Mouse (Mus musculus): ENCODE data around the gene Sirt1.

The Sirt1 gene

GRCm38 (mm10) chr10:63327091-63327490 lies 54.4 kb downstream of the Sirt1 start:
- no peaks in the 10 kb centered on the region for H3K9me3 ChIP-seq (ENCODE audit: low read length)
- TF ChIP-seq NANOG (IDR thresholded peaks at IDR 0.05; ENCODE audit: borderline replicate concordance, low read length) (no peak), POU5F1 (IDR thresholded peaks at IDR 0.05; ENCODE audit: borderline replicate concordance, low read length) (no peak), CTCF (conservative IDR thresholded peaks at IDR 0.05; ENCODE audit: low read length) (no peak)
- H3K36me3 ChIP-seq (ENCODE audit: insufficient read depth, low read length): peaks cover 98% of the 10 kb centered on the region
- H3K27me3 ChIP-seq (ENCODE audit: insufficient read depth, low read length): no peaks in the 10 kb centered on the region
- no peak overlapping the region for H3K4me3 ChIP-seq (replicated peaks; ENCODE audit: low read length)
- H3K4me1 ChIP-seq (replicated peaks; ENCODE audit: low read depth, low read length): 0 out of 2 replicates have a peak, but pooled peaks cover 2% of the 10 kb centered on the region

GRCm38 (mm10) chr10:63313726-63314125 lies 67.8 kb downstream of the Sirt1 start:
- H3K4me3 ChIP-seq (replicated peaks; ENCODE audit: low read length): no peak overlapping the region
- peaks cover 12% of the 10 kb centered on the region for H3K4me1 ChIP-seq (replicated peaks; ENCODE audit: low read depth, low read length)
- no peaks in the 10 kb centered on the region for H3K9me3 ChIP-seq (ENCODE audit: low read length)
- H3K27me3 ChIP-seq (ENCODE audit: insufficient read depth, low read length): no peaks in the 10 kb centered on the region
- no peak for TF ChIP-seq NANOG (IDR thresholded peaks at IDR 0.05; ENCODE audit: borderline replicate concordance, low read length)
- H3K36me3 ChIP-seq (ENCODE audit: insufficient read depth, low read length): peaks cover 89% of the 10 kb centered on the region

- TF ChIP-seq NANOG (IDR thresholded peaks at IDR 0.05; ENCODE audit: borderline replicate concordance, low read length): no peak
- TF ChIP-seq POU5F1 (IDR thresholded peaks at IDR 0.05; ENCODE audit: borderline replicate concordance, low read length): no peak
- peak; percentile 98 for TF ChIP-seq CTCF (conservative IDR thresholded peaks at IDR 0.05; ENCODE audit: low read length)
- H3K9me3 ChIP-seq (ENCODE audit: low read length): no peaks in the 10 kb centered on the region
- no peaks in the 10 kb centered on the region for H3K27me3 ChIP-seq (ENCODE audit: insufficient read depth, low read length)
- H3K4me1 ChIP-seq (replicated peaks; ENCODE audit: low read depth, low read length): no peaks in the 10 kb centered on the region
- H3K4me3 ChIP-seq (replicated peaks; ENCODE audit: low read length): no peak overlapping the region
- H3K36me3 ChIP-seq (ENCODE audit: insufficient read depth, low read length): peaks cover 86% of the 10 kb centered on the region
Measured at GRCm38 (mm10) chr10:63308582-63309366, 72.7 kb downstream of the Sirt1 start.

- no peak for TF ChIP-seq CTCF (conservative IDR thresholded peaks at IDR 0.05; ENCODE audit: low read length)
- no peak for TF ChIP-seq NANOG (IDR thresholded peaks at IDR 0.05; ENCODE audit: borderline replicate concordance, low read length)
- no peak for TF ChIP-seq POU5F1 (IDR thresholded peaks at IDR 0.05; ENCODE audit: borderline replicate concordance, low read length)
- no peaks in the 10 kb centered on the region for H3K9me3 ChIP-seq (ENCODE audit: low read length)
- no peaks in the 10 kb centered on the region for H3K27me3 ChIP-seq (ENCODE audit: insufficient read depth, low read length)
- peaks cover 96% of the 10 kb centered on the region for H3K36me3 ChIP-seq (ENCODE audit: insufficient read depth, low read length)
- H3K4me1 ChIP-seq (replicated peaks; ENCODE audit: low read depth, low read length): peaks cover 16% of the 10 kb centered on the region
- no peak overlapping the region for H3K4me3 ChIP-seq (replicated peaks; ENCODE audit: low read length)
Measured at GRCm38 (mm10) chr10:63302356-63302755, 79.1 kb downstream of the Sirt1 start.

- Histone ChIP-seq H3K4me3 (replicated peaks; ENCODE audit: low read length) (no peak overlapping the region), H3K27me3 (ENCODE audit: insufficient read depth, low read length) (no peaks in the 10 kb centered on the region), H3K9me3 (ENCODE audit: low read length) (no peaks in the 10 kb centered on the region), H3K36me3 (ENCODE audit: insufficient read depth, low read length) (peaks cover 95% of the 10 kb centered on the region), H3K4me1 (replicated peaks; ENCODE audit: low read depth, low read length) (peaks cover 44% of the 10 kb centered on the region)
- no peak for TF ChIP-seq NANOG (IDR thresholded peaks at IDR 0.05; ENCODE audit: borderline replicate concordance, low read length)
- no peak for TF ChIP-seq CTCF (conservative IDR thresholded peaks at IDR 0.05; ENCODE audit: low read length)
- no peak for TF ChIP-seq POU5F1 (IDR thresholded peaks at IDR 0.05; ENCODE audit: borderline replicate concordance, low read length)
Measured at GRCm38 (mm10) chr10:63282846-63283245, 98.7 kb downstream of the Sirt1 start.

GRCm38 (mm10) chr10:63282417-63282816 lies 99.1 kb downstream of the Sirt1 start:
- TF ChIP-seq NANOG (IDR thresholded peaks at IDR 0.05; ENCODE audit: borderline replicate concordance, low read length) (no peak), CTCF (conservative IDR thresholded peaks at IDR 0.05; ENCODE audit: low read length) (no peak), POU5F1 (IDR thresholded peaks at IDR 0.05; ENCODE audit: borderline replicate concordance, low read length) (no peak)
- Histone ChIP-seq H3K27me3 (ENCODE audit: insufficient read depth, low read length) (no peaks in the 10 kb centered on the region), H3K36me3 (ENCODE audit: insufficient read depth, low read length) (peaks cover 95% of the 10 kb centered on the region), H3K4me3 (replicated peaks; ENCODE audit: low read length) (no peak overlapping the region), H3K4me1 (replicated peaks; ENCODE audit: low read depth, low read length) (peaks cover 44% of the 10 kb centered on the region), H3K9me3 (ENCODE audit: low read length) (no peaks in the 10 kb centered on the region)

- Histone ChIP-seq H3K27me3 (ENCODE audit: insufficient read depth, low read length) (no peaks in the 10 kb centered on the region), H3K4me1 (replicated peaks; ENCODE audit: low read depth, low read length) (peaks cover 40% of the 10 kb centered on the region), H3K36me3 (ENCODE audit: insufficient read depth, low read length) (peaks cover 96% of the 10 kb centered on the region), H3K4me3 (replicated peaks; ENCODE audit: low read length) (no peak overlapping the region), H3K9me3 (ENCODE audit: low read length) (no peaks in the 10 kb centered on the region)
- TF ChIP-seq CTCF (conservative IDR thresholded peaks at IDR 0.05; ENCODE audit: low read length): no peak
- TF ChIP-seq POU5F1 (IDR thresholded peaks at IDR 0.05; ENCODE audit: borderline replicate concordance, low read length): no peak
- TF ChIP-seq NANOG (IDR thresholded peaks at IDR 0.05; ENCODE audit: borderline replicate concordance, low read length): no peak
Measured at GRCm38 (mm10) chr10:63279851-63280250, 101.7 kb downstream of the Sirt1 start.

GRCm38 (mm10) chr10:63277010-63277409 lies 104.5 kb downstream of the Sirt1 start:
- no peaks in the 10 kb centered on the region for H3K9me3 ChIP-seq (ENCODE audit: low read length)
- H3K36me3 ChIP-seq (ENCODE audit: insufficient read depth, low read length): peaks cover 94% of the 10 kb centered on the region

GRCm38 (mm10) chr10:63272868-63273267 lies 108.6 kb downstream of the Sirt1 start:
- no peaks in the 10 kb centered on the region for H3K9me3 ChIP-seq (ENCODE audit: low read length)
- H3K4me1 ChIP-seq (replicated peaks; ENCODE audit: low read depth, low read length): peaks cover 31% of the 10 kb centered on the region
- no peaks in the 10 kb centered on the region for H3K27me3 ChIP-seq (ENCODE audit: insufficient read depth, low read length)
- H3K36me3 ChIP-seq (ENCODE audit: insufficient read depth, low read length): peaks cover 91% of the 10 kb centered on the region
- H3K4me3 ChIP-seq (replicated peaks; ENCODE audit: low read length): no peak overlapping the region
- TF ChIP-seq POU5F1 (IDR thresholded peaks at IDR 0.05; ENCODE audit: borderline replicate concordance, low read length) (no peak), NANOG (IDR thresholded peaks at IDR 0.05; ENCODE audit: borderline replicate concordance, low read length) (no peak), CTCF (conservative IDR thresholded peaks at IDR 0.05; ENCODE audit: low read length) (no peak)

More at GRCm38 (mm10) chr10:63277010-63277409, 104.5 kb downstream of the Sirt1 start:
- H3K27me3 ChIP-seq (ENCODE audit: insufficient read depth, low read length): no peaks in the 10 kb centered on the region
- TF ChIP-seq CTCF (conservative IDR thresholded peaks at IDR 0.05; ENCODE audit: low read length) (no peak), POU5F1 (IDR thresholded peaks at IDR 0.05; ENCODE audit: borderline replicate concordance, low read length) (no peak), NANOG (IDR thresholded peaks at IDR 0.05; ENCODE audit: borderline replicate concordance, low read length) (no peak)
- H3K4me3 ChIP-seq (replicated peaks; ENCODE audit: low read length): no peak overlapping the region
- peaks cover 27% of the 10 kb centered on the region for H3K4me1 ChIP-seq (replicated peaks; ENCODE audit: low read depth, low read length)
